Mouse (Mus musculus) activated CD4-positive, CD25-positive, alpha-beta regulatory T cell, adult 9 weeks (primary cell): ENCODE measurements around the gene Alkbh8. TPM values are rescaled to one million over a fixed set of nuclear protein-coding genes. Genes with fewer than 3 reads are reported as not detected.

Experiments used
- polyA plus RNA-seq: library from polyadenylated mRNA; unstranded; fragments of 100-300 nt; shearing (Covaris generic); gene quantifications from one replicate; pipeline ENCODE4 v1.2.1, GENCODE M21; 2017

Alkbh8 gene
- 25.5 TPM for polyA plus RNA-seq

GRCm38 (mm10) chr9:3334962-3335767, at the start of gene Alkbh8:
Gene Alkbh8, plus strand, starts transcription at chr9:3335140.

DNA sequence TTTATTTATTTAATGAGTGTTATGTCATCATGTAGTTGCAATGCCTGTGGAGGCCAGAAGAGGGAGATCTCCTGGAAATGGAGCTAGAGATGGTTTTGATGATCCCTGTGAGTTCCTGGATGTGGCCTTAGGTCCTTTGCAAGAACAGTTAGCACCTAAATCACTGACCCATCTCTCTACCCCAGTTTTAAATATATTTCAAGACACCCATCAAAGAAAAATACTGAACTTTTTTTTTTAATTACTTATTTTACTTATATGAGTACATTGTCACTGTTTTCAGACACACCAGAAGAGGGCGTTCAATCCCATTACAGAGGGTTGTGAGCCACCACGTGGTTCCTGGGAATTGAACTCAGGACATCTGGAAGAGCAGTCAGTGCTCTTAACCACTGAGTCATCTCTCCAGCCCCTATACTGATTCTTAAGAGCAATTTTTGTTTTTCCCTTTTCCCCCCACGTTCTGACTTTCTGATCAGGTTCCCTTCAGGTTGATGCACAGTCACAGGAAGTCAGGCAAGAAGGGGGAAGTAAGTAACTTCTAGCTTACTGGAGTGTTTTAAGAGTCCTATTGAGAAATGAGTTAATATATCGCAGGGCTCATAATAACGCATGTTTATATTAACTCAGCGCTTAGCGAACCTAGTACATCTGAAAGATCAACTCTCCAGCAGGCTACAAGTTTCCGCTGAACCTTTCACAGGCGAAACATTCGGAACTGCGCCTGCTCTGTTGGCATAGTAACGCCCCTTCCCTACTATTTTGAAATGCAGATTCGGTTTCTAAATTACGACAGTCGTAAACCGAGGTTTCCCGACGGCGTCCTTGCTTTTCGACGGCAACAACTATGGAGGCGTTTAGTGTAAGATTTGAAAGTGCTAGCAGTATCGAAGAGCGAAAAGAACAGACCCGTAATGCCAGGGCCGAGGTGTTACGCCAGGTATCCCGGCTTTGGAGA, 68.6 kb downstream of the Alkbh8 start, which contains the start of gene Cwf19l2:
Cwf19l2 (plus strand) TSS at position 342 of the 958 bp plus-strand sequence.

Other genes with a start within 250 kb of the Alkbh8 start
- 23.1 TPM for gene Cwf19l2, start 68.5 kb downstream of the Alkbh8 start, polyA plus RNA-seq
- 0.10 TPM for gene Gucy1a2, start 197.6 kb downstream of the Alkbh8 start, polyA plus RNA-seq